9 mouse cellular contexts compared by ENCODE assay signal in genomic region chr9:48354122-48354521, GRCm38 (mm10). TPM values are rescaled to one million over a fixed set of nuclear protein-coding genes. Genes with fewer than 3 reads are reported as not detected.
DNase-seq lines count a peak whose midpoint lies in the region; ATAC-seq and TF ChIP-seq lines count a peak whose summit lies in the region.
"Had no signal": no experiment of that assay in that cellular context is flagged by ENCODE, and none has a peak within 500 bp of the region (broad histone marks: within the 10 kb centered on the region; RNA-seq: fewer than 3 reads in every experiment).

No protein-coding gene starts in this region.

- peak overlapping the region; percentile 72 for H3K27ac ChIP-seq in kidney, embryonic 15.5 days
- H3K27ac ChIP-seq in kidney, embryonic 14.5 days (ENCODE audit: low read depth, low read length) = no peak overlapping the region
- H3K27ac ChIP-seq in embryonic facial prominence, embryonic 10.5 days (replicated peaks) = 0 out of 2 replicates have a peak overlapping the region, but pooled peaks have one; percentile 35
- H3K27ac ChIP-seq in liver, embryonic 14.5 days = peak overlapping the region; percentile 46

- ATAC-seq in kidney, embryonic 15.5 days (replicated peaks; ENCODE audit: low FRiP score) = no peak; the same call in 1 of the 2 replicates
- ATAC-seq in kidney, embryonic 14.5 days (ENCODE audit: low FRiP score, low TSS enrichment) = no peak
- ATAC-seq in liver, embryonic 14.5 days (ENCODE audit: insufficient read depth) = peak; percentile 9; the same call in 1 of the 2 replicates
- ATAC-seq: intestine, embryonic 16.5 days had no signal

- no peak overlapping the region for H3K4me2 ChIP-seq in kidney, embryonic 15.5 days
- H3K4me2 ChIP-seq in kidney, embryonic 14.5 days (replicated peaks; ENCODE audit: low read depth, low read length) = no peak overlapping the region
- 0 out of 2 replicates have a peak overlapping the region, but pooled peaks have one; percentile 2 for H3K4me2 ChIP-seq in liver, embryonic 14.5 days (ENCODE audit: low read depth)

- WGBS in kidney, embryonic 15.5 days = 65% methylated on average over 4 of the region's 4 CpGs
- WGBS in kidney, embryonic 14.5 days = 49% methylated on average over 4 of the region's 4 CpGs
- 47% methylated on average over 4 of the region's 4 CpGs for WGBS in embryonic facial prominence, embryonic 10.5 days
- WGBS in liver, embryonic 14.5 days (ENCODE audit: insufficient replicate concordance) = 53% methylated on average over 4 of the region's 4 CpGs

- no peak for TF ChIP-seq CTCF in liver, embryonic 14.5 days (IDR thresholded peaks at IDR 0.05; ENCODE audit: low read depth)

- H3K36me3 ChIP-seq in kidney, embryonic 15.5 days = no peaks in the 10 kb centered on the region
- H3K36me3 ChIP-seq in kidney, embryonic 14.5 days (ENCODE audit: control insufficient read depth, insufficient read depth, low read length) = no peaks in the 10 kb centered on the region
- H3K36me3 ChIP-seq in embryonic facial prominence, embryonic 10.5 days (replicated peaks) = no peaks in the 10 kb centered on the region
- H3K36me3 ChIP-seq in liver, embryonic 14.5 days (replicated peaks; ENCODE audit: control insufficient read depth, insufficient read depth, low read depth) = no peaks in the 10 kb centered on the region

- H3K9ac ChIP-seq in kidney, embryonic 15.5 days = no peak overlapping the region
- H3K9ac ChIP-seq in kidney, embryonic 14.5 days (ENCODE audit: low read depth, low read length) = no peak overlapping the region
- H3K9ac ChIP-seq in liver, embryonic 14.5 days (replicated peaks) = no peak overlapping the region; the same call in 1 of the 2 replicates

- peak; percentile 19 for DNase-seq in R1 (ENCODE audit: low read depth, low spot score)
- DNase-seq in embryonic facial prominence, embryonic 10.5 days (ENCODE audit: low spot score) = peak; percentile 68
- DNase-seq in liver, embryonic 14.5 days (ENCODE audit: low read depth in 3 of 3, low spot score in 3 of 3) = no peak
- no peak for DNase-seq in adrenal gland, postnatal 14 days
- DNase-seq in spleen, postnatal 10 days (ENCODE audit: low spot score in 2 of 2) = no peak

- no peak overlapping the region for H3K4me3 ChIP-seq in kidney, embryonic 15.5 days (replicated peaks)
- H3K4me3 ChIP-seq in kidney, embryonic 14.5 days (ENCODE audit: low read length) = no peak overlapping the region
- H3K4me3 ChIP-seq in embryonic facial prominence, embryonic 10.5 days = no peak overlapping the region
- H3K4me3 ChIP-seq in liver, embryonic 14.5 days (ENCODE audit: insufficient read depth in 1 of 2, low read depth in 2 of 2, low read length in 2 of 2) = no peak overlapping the region
- H3K4me3 ChIP-seq: myocyte had no signal

- H3K9me3 ChIP-seq in kidney, embryonic 15.5 days (replicated peaks) = no peaks in the 10 kb centered on the region
- no peaks in the 10 kb centered on the region for H3K9me3 ChIP-seq in kidney, embryonic 14.5 days (ENCODE audit: control insufficient read depth, low read length)
- no peaks in the 10 kb centered on the region for H3K9me3 ChIP-seq in embryonic facial prominence, embryonic 10.5 days
- H3K9me3 ChIP-seq in liver, embryonic 14.5 days (ENCODE audit: control insufficient read depth, low read length) = no peaks in the 10 kb centered on the region

- H3K4me1 ChIP-seq in kidney, embryonic 15.5 days = 0 out of 2 replicates have a peak, but pooled peaks cover 6% of the 10 kb centered on the region
- peaks cover 4% of the 10 kb centered on the region; the same call in 1 of the 2 replicates for H3K4me1 ChIP-seq in kidney, embryonic 14.5 days (ENCODE audit: control insufficient read depth, insufficient read depth, low read length)
- peaks cover 26% of the 10 kb centered on the region for H3K4me1 ChIP-seq in embryonic facial prominence, embryonic 10.5 days
- peaks cover 45 to 51% of the 10 kb centered on the region in 2 experiments for H3K4me1 ChIP-seq in liver, embryonic 14.5 days (replicated peaks; ENCODE audit: control insufficient read depth in 2 of 2, insufficient read depth in 2 of 2, low read length in 1 of 2)

- no peak for TF ChIP-seq EP300 in liver, embryonic 14.5 days (IDR thresholded peaks at IDR 0.05; ENCODE audit: low read depth)

- no peaks in the 10 kb centered on the region for H3K27me3 ChIP-seq in kidney, embryonic 15.5 days
- H3K27me3 ChIP-seq in kidney, embryonic 14.5 days (ENCODE audit: control insufficient read depth, insufficient read depth, low read length) = no peaks in the 10 kb centered on the region
- no peaks in the 10 kb centered on the region for H3K27me3 ChIP-seq in embryonic facial prominence, embryonic 10.5 days (replicated peaks; ENCODE audit: low read depth, poor library complexity, severe bottlenecking)
- no peaks in the 10 kb centered on the region for H3K27me3 ChIP-seq in liver, embryonic 14.5 days (ENCODE audit: control insufficient read depth, insufficient read depth, low read length)

RNA-seq across cellular contexts. Expression of gene Nxpe2, which starts 0.9 kb away (rescaled TPM):
- polyA plus RNA-seq in kidney, embryonic 15.5 days (2015; fragmentation: Nextera tagmentation; extraction: Ambion mirVana) = 2.0 and 2.7 TPM in 2 replicates
- 1.1 and 2.2 TPM in 2 replicates for polyA plus RNA-seq in kidney, embryonic 14.5 days (2014; fragmentation: Nextera tagmentation; extraction: Ambion mirVana)
- polyA plus RNA-seq in embryonic facial prominence, embryonic 10.5 days (2016; fragmentation: Nextera tagmentation; extraction: Ambion mirVana) = 0.68 and 1.1 TPM in 2 replicates
- polyA plus RNA-seq in liver, embryonic 14.5 days (2012; rRNA removed) = 82.3 and 110 TPM in 2 replicates
- 192 and 209 TPM in 2 replicates for polyA plus RNA-seq in liver, embryonic 14.5 days (2014; fragmentation: Nextera tagmentation; extraction: Ambion mirVana)
- total RNA-seq in adrenal gland, postnatal 14 days (2021) = 4.9 and 8.0 TPM in 2 replicates
- polyA plus RNA-seq: myocyte had no signal

Comparison
In these comparisons a context has a peak if more than half of its experiments do, and no peak if none do; other contexts are left out.
1. DNase-seq: peak in R1 (single experiment) and embryonic facial prominence, embryonic 10.5 days (single experiment); none in liver, embryonic 14.5 days (0 of 3), adrenal gland, postnatal 14 days (single experiment) and spleen, postnatal 10 days (0 of 2).
2. RNA of gene Nxpe2, which starts 0.9 kb away (polyA plus RNA-seq): 82.3 to 209 TPM in liver, embryonic 14.5 days; 2.0 to 2.7 TPM in kidney, embryonic 15.5 days, 1.1 to 2.2 TPM in kidney, embryonic 14.5 days and 0.68 to 1.1 TPM in embryonic facial prominence, embryonic 10.5 days; every median in the first group is over 10 times any median in the second.